Mouse (Mus musculus) gastrocnemius, postnatal 4 days (tissue): Measurements from ENCODE around the gene Cox4i1. TPM values are rescaled to one million over a fixed set of nuclear protein-coding genes. Genes with fewer than 3 reads are reported as not detected.

Experiments
- DNase-seq, 2 experiments: peaks; one replicate each; pipeline ENCODE4 v3.0.0; 2021 to 2022; ENCODE audit warnings: low spot score in 2 of 2, mixed read lengths in 2 of 2
- total RNA-seq, 2 experiments: library from RNA; stranded (reverse); gene quantifications; 2 replicates each; pipeline ENCODE4 v1.2.3; 2021

Gene Cox4i1
- total RNA-seq, 2 experiments from 2014 or later = 1,319 to 1,394 TPM

DNA sequence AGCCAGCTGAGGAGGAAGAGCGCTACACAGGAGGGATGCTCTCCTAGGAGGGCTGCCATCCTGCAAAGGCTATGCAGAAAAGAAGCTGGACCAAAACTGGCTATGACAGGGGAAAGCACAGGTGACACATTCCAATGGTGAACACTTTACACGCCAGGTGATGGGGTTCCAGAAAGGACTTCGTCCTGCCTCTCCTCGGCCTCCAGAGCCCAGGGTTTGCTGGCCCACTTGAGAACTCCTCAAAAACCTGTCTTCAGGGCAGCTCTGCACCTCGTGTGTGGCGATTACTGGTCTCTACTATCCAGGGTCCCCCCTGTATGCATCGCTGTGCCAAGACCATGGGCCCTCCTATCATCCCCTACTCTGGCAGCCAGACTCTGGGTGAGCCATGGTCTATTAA, 20.5 kb downstream of the Cox4i1 start:
- no peak for DNase-seq

- no peak for DNase-seq
These were observed 24.9 kb downstream of the Cox4i1 start for GRCm38 (mm10) chr8:120692934-120693333.

DNA sequence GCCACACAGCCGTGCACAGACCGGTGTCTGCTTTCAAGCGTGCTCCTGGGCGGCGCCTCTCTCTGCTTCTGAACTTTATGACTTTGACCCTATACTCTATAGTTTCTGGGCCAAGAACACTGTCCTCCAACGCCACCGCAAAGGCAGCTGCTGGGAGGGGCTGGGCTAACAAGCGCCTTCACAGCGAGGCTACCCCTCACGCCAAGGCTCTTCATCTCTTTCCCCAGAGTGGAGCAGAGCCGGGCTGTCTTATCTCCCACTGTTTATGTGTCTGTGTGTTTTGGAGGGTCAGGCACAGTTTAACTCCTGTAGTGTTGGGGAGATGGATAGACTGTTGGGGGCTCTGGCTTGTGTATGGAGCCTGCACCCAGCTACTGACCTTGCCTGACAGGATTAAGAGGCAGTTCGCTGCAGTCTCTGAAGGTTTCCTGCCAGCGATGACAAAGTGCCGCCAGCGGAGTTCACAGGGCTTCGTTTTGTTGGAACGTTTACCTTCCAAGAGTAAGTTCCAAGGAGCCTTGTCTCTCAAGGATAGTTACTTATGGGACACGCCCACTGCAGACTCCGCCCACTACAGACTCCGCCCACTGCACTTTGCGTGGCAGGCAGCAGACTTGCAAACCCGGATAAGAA, 26.0 kb downstream of the Cox4i1 start:
- DNase-seq = peak in 1 of 2 experiments; percentile 43

- DNase-seq = peak in 1 of 2 experiments; percentile 38
These were observed 28.6 kb downstream of the Cox4i1 start for GRCm38 (mm10) chr8:120696401-120697153.

- peak in 1 of 2 experiments; percentile 68 for DNase-seq
These were observed 29.3 kb downstream of the Cox4i1 start for GRCm38 (mm10) chr8:120697154-120697978.

- no peak for DNase-seq
These were observed 29.9 kb downstream of the Cox4i1 start for GRCm38 (mm10) chr8:120697979-120698272.

GRCm38 (mm10) chr8:120698426-120698825, 30.4 kb downstream of the Cox4i1 start:
- DNase-seq = no peak

DNA sequence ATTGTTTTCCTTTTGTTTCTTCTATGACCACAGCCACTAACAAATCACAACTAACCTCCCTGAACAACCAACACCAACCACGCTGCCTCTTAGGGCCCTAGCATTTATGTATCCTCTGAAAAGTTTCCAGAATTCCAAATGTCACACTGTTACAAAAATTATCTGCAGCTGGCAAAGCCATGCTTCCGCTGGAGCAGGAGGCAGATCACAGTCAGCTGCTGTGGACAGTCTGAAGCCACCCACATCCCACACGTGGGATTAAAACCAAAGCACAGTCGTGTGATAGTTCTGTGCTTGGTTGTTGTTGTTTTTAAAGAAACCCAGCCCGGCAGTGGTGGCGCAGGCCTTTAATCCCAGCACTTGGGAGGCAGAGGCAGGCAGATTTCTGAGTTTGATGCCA, 31.1 kb downstream of the Cox4i1 start:
- no peak for DNase-seq

DNA sequence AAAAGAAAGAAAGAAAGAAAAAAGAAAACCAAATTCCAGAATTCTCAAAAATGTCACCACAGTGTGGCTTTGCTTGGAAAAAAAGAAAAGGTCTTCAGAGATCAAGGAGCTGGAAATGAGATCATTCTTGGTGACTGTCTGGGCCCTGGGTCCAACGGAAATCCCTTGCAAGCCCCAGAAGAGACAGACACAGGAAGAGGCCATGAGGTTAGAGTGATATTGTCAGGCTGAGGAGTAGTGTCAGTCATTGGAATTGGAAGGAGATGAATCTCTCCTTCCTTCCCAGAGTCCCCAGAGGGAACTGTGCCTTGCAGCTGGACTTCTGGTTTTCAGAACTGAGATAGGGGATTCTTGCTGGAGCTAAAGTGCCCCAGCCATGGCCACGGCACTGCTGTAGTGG, 31.5 kb downstream of the Cox4i1 start:
- DNase-seq = no peak

DNA sequence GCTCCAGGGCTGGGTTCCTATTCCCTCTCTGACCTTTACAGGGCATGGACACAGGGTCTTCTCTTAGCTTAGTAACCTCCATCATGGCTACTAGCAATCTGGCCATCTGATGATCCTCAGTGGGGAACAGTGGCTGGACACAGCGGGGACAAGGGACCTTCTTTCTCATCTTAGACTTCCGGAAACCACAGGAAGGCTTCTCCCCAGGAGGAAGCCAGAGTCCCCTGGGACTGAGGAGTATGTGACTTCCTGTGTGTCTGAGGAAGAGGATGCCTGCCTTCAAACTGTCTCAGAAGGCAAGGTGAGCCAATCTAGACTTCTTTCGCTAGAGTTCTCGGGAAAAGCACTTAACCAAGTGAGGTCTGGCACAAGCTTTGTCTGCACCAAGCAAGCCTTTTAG, 32.0 kb downstream of the Cox4i1 start:
- no peak for DNase-seq

GRCm38 (mm10) chr8:120701758-120702465, 33.9 kb downstream of the Cox4i1 start:
- no peak for DNase-seq

DNA sequence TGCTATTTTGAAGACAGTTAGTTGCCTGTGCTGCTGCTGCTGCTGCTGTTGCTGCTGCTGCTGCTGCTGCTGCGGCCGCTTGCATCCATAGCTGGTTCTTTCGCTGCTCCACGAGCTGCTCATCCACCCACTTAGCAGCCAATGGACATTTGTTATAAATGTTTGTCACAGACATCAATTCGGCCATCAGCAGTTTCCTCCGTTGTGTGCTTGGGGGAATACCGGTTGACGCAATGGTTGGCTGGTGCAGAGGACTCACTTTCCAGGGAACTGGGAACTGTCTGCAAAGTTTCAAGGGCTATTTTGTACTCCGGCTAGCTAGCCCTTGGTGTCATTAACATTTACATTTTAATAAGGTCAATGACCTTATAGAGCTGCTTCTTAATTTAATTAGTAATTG, 36.2 kb downstream of the Cox4i1 start:
- peak in 1 of 2 experiments; percentile 39 for DNase-seq

- no peak for DNase-seq
These were observed 37.1 kb downstream of the Cox4i1 start for GRCm38 (mm10) chr8:120705163-120705562.

- no peak for DNase-seq
These were observed 38.2 kb downstream of the Cox4i1 start for GRCm38 (mm10) chr8:120706193-120706592.

DNA sequence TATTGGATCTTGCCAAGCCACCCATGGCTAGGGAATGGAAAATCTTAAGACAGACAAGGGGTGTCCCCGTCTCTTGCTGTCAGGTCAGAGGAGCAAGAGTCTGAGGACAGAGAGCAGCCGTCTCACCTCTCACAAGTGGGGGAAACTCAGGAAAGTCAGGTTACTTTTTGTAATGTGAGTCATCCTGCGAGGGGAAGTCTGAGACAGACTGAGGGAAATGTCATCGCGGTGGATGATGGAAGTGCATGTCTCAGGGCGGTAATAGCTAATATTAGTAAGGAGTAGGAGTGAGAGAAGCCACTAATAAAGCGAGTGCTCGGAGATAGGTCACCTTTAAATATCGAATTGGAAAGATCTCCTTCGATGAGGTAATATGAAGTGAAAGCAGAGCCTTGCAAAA, 41.2 kb downstream of the Cox4i1 start:
- no peak for DNase-seq

DNA sequence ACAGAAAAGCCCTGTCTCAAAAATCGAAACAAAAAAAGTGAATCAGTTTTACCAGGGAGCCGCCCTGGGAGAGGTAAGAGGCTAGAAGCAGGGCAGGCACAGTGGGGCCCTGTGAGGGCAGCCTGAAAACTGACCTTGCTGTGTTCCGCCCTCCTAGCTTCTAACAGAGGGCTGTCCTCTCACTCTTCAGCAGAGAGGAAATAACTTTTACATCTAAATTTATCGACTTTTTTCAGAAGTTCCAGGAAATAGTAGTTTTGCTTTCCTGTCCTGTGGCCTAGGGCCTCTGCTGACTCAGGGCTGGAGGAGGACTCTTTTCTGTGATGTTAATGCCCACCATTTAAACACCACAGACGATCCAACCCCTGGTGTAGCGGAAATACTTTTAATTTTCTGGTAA, 47.2 kb downstream of the Cox4i1 start:
- DNase-seq = no peak

DNA sequence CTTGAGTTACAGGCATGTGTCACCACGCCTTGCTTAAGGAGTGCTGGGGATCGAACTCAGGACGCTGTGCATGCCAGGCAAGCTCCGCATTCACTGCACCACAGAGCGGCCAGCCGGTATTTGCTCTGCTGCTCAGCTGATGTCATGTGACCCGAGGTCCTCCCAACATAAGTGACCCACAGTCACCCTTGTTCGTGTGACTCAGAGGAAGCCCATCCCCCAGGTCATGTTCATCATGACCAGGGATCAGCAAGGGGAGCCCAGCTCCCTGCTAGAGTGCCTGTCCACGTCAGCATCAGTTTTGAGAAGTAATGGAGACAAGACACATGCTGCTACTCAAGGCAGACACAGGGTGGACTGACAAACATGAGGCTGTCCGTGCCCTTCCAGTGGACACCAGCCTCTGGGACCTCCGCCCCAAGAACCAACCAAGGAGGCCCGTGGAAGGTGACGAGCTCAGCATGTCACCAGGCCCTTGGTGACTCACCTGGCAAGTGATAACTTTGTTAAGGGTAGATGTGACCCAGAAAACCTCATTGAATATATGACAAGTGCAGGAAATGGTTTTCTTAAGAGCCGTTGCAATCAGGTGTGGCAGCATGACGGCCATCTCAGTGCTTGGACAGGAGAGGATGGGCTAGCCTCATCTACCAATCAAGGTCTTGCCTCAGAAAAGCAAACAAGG, 48.1 kb downstream of the Cox4i1 start:
- DNase-seq = no peak

- DNase-seq = no peak
These were observed 51.7 kb downstream of the Cox4i1 start for GRCm38 (mm10) chr8:120719586-120720236.

DNA sequence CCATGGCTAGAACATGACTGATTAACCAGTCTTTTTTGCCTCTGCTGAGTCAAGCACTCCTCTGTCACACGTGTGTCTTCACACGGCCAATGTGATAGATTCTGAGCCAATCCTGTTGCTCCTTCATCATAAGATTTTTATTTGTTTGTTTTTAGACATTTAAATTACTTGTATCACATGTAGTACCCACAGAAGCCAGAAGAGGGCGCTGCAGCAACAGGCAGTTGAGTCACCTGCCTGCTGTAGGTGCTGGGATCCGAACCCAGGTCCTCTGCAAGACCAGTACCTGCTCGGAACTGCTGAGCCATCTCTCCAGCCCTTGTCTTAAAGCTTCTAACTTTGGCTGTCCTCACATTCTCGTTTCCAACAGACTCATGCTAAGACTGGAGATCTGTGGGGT, 55.0 kb downstream of the Cox4i1 start:
- DNase-seq = no peak
